Mouse (Mus musculus) activated CD4-positive, CD25-positive, alpha-beta regulatory T cell, adult 4 months (primary cell): ENCODE data around the gene Isca2. TPM values are rescaled to one million over a fixed set of nuclear protein-coding genes. Genes with fewer than 3 reads are reported as not detected.

Source experiments
- ATAC-seq: one replicate; pipeline ENCODE4 v1.8.0; 2017
- polyA plus RNA-seq, 2 experiments: library from polyadenylated mRNA; unstranded; fragments of 100-300 nt; shearing (Covaris generic); gene quantifications; one replicate each; pipeline ENCODE4 v1.2.1; 2017

The Isca2 gene
- polyA plus RNA-seq, 2 experiments from 2014 or later: 96.4 to 138 TPM

- no peak for ATAC-seq
Observed at GRCm38 (mm10) chr12:84773476-84773875, 425 bp downstream of the Isca2 start.

- no peak for ATAC-seq
Observed at GRCm38 (mm10) chr12:84774376-84774775, 1.3 kb downstream of the Isca2 start.

- ATAC-seq: no peak
Observed at GRCm38 (mm10) chr12:84776229-84776628, 3.2 kb downstream of the Isca2 start.

DNA sequence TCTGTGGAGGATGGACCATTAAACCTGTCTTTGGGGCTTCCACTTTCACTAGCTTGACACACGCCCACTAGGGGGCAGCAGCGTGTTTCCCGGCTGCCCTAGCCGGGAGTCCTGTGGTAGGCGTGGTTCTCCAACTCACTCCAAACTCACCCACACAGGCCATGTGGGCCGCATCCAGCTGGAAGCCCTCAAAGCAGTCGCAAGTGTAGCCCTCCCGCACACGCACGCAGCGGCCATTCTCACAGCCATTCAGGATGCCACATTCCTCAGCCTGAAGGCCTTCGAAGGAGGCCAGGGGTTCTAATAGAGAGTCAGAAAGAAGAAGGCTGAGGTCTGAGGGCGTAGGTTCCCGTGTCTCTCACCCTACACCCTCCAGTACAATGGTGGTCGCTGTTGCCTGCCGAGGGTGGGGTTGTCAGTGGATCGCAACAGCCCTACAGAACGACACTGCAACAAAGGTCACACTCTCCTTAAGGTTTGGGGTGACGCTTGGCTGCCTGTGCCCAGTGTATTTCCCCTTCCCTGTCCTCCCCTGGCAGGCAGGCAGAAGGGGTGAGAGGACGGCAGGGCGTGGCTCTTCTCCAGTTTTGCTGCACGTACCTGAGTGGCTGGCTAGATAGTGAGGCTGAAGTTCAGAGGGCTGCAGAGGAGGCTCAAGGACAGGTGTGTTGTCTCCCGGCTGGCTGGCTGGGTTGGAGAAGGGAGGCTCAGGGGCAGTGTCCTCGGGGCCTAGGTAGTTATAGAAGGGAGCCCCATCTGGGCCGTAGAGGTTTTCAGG lies 11.7 kb downstream of the Isca2 start:
- peak; percentile 68 for ATAC-seq

- no peak for ATAC-seq
Observed at GRCm38 (mm10) chr12:84786091-84786490, 13.0 kb downstream of the Isca2 start.

DNA sequence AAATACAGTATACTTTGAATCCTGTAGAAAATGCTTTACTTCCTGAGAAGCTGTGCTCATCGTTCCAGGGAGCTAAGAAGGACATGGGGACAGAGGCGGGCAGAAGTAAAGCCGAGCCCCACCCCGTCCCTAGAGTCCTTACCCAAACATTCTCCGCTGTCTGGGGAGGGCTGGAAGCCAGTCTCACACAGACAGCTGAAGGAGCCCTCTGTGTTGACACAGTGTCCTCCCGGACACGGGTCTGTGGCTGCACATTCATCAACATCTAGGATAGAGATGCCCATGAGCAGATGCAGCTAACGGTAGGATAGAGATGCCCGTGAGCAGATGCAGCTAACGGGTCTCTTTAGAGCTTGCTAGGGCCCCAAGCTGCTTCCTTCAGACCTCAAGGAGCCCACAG lies 17.8 kb downstream of the Isca2 start:
- no peak for ATAC-seq

DNA sequence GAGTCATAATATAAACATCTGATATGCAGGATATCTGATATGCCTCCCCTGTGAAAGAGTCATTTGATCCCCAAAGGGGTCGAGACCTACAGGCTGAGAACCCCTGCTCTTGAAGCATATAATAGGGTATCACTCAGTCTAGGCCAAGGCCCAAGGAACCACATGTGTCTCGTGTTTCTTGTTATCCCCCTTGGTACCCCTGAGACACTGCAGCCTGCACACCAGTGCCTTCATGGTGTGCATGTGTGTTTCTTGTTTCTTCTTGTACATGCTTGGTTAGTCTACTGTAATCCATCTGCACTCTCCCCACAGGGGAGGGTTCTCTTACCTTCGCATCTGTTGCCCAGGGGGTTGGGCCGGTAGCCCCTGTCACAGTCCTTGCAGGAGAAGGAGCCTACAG lies 19.6 kb downstream of the Isca2 start:
- ATAC-seq: no peak

DNA sequence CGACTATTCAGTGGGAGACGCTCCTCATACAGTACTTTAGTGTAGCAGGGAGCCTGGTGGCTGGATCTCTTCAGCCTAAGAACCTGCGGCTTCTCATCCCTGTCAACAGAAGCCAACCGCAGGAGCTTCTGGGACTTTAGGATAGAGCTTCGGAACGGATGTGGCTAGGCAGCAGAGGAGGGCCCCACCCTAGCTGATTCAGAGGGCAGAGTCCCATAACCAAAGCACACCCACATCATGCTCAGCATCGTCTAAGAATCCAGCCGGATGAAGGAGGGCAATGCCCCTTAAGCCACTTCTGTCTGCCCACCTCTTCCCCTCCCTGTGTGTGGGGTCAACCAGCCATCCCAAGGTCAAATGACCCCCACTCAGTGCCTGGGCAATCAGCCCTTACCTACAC lies 21.6 kb downstream of the Isca2 start:
- no peak for ATAC-seq

DNA sequence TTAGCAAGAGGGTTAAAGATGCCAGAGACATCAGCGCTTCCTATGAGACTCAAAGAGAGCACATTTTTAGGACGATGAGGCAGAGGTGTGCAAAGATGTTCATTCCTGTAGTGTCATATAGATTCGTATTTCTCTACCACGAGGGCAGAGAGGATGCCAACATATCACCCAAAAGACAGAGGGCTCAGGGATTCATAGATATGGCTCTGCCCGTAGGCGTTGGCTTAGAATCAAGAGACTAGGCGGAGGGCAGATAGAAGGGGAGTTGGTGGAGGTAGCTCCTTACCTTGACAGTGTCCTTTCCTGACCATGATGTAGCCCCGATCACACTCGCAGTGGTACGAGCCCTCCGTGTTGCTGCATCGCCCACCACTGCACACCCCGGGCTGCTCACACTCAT lies 26.0 kb downstream of the Isca2 start:
- ATAC-seq: no peak

DNA sequence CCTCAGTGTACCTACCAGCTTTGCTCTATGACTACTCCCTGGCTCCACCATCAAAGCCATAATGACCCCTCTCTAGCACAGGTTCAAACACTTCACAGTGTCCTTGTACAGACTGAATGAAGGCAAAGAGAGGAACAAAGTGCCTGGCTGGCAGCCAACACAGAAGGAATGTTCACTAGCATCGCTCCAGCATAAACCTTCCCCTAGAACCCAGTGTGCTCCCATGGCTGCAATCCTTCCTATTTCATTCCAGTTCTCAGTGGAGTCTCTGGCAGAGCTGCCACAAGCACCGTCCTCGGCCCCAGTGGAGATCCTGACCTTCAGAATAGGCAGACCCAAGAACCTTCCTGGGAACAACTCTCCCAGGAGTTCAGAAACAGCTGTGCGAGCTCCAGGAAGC lies 27.4 kb downstream of the Isca2 start:
- ATAC-seq: no peak

- ATAC-seq: no peak
Observed at GRCm38 (mm10) chr12:84801532-84802110, 28.6 kb downstream of the Isca2 start.

DNA sequence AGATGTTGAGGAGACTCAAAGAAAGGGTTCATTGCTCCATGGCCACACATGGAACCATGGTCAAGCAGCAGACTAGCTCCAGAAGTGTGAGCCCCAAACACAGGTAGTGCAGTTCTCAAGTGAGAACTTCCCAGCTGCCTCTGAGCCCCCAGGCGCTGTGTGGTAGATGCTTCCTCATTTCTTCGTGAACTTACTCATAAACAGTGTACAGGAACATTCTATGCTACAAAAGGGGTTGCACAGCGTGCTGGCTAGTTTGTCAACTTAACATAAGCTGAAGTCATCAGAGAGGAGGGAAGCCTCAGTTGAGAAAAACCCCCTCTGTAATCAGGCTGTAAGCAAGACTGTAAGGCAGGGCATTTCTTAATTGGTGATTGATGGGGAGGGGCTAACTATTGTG lies 29.6 kb downstream of the Isca2 start:
- ATAC-seq: no peak

DNA sequence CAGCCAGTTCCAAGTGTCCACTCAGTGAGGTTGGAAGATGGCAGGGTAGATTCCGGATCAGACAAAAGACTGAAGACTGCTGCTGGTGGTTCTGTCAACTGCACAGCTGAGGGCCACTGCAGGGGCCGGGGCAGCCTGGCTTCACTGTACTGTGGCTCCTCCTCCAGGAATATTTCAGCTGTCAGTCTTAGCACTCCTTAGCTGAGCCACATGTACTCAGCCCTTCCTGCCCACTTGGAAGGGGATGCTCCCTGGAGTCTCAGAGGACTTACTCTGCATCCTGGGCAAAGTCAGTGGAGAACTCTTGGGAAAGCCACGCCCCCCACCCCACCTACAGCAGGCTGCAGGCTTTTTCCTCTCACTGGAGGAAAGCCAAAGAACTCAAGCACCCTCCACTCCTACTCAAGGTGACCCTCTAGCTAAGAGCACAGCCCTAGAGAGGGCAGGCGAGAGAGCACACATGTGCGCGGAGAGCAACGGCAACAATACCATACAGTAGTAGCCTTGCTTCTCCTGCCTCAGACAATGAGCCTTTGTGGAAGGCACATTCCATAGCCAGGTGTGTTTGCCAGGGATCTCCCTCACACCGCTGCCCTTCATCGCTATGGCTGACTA lies 32.3 kb downstream of the Isca2 start:
- no peak for ATAC-seq

DNA sequence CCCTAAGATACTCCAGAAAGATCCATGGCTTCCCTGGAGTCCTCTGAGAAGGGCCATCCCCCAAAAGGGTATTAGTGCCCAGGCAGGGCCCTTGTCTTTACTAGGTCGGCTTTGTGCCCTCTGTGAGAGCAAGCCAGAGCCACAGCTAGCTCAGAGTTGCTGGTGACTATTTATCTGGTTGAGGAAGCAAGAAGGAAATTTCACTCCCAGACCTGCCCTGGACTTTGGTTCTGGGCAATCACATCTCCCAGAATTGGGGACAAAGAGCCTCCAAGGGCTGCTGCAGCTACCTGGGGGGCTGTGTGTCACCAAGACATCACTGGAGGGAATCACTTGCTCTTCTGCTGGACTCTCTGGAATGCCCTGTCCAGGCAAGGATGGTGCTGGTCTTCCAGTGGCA lies 33.0 kb downstream of the Isca2 start:
- no peak for ATAC-seq

- ATAC-seq: no peak
Observed at GRCm38 (mm10) chr12:84806726-84807125, 33.7 kb downstream of the Isca2 start.

GRCm38 (mm10) chr12:84807351-84807750 lies 34.3 kb downstream of the Isca2 start:
- no peak for ATAC-seq

GRCm38 (mm10) chr12:84809033-84809432 lies 36.0 kb downstream of the Isca2 start:
- no peak for ATAC-seq

GRCm38 (mm10) chr12:84810810-84811209 lies 37.8 kb downstream of the Isca2 start:
- ATAC-seq: no peak

DNA sequence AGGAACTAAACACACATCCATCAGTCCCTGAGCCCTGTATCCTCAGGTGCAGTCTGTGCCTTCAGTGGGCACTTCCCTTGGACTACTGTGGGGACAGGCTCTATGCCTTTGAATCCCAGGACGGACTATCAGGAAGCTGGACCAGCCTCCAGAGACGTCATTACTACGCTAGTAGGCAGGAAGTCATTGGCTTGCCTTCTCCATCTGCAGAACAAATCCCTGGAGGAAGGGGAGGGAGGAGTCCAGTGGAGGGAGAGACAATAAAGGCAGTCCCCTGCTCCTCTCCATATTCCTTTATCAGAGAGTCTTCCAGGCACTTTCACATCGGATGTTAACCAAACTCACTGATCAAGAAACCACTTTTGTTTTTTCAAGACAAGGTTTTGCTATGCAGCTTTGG lies 38.5 kb downstream of the Isca2 start:
- ATAC-seq: no peak

DNA sequence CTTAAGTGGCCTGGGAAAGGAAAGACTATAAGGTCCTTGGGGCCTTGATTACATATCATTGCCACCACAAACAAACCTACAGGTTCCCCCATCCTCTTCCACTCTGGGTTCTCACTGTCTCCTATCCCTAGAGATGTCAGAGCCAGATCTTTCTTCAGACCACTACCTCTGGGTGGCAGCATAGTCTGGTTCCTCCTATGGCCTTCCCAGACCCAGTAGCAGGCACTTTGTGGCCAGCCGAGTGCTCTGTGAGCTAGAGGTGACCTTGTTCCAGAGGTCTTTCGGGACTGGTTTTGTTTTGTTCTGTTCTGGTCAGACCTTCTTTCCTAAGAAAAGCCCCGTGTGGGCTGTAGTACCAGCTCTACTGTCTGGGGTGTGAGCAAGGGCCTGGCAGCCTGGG lies 39.0 kb downstream of the Isca2 start:
- ATAC-seq: no peak

- ATAC-seq: no peak
Observed at GRCm38 (mm10) chr12:84813773-84814172, 40.7 kb downstream of the Isca2 start.

- no peak for ATAC-seq
Observed at GRCm38 (mm10) chr12:84814663-84815325, 41.7 kb downstream of the Isca2 start.

- ATAC-seq: no peak
Observed at GRCm38 (mm10) chr12:84818496-84818895, 45.4 kb downstream of the Isca2 start.
